Mouse (Mus musculus) G1E (cell line): Measurements from ENCODE around the gene Fam129a.

Experiments
- CTCF ChIP-seq: IDR thresholded peaks from 2 replicates; pipeline ENCODE4 v1.5.1; 2012; ENCODE audit warnings: low read depth, low read length, inconsistent platforms, mixed read lengths
- GATA1 ChIP-seq: IDR thresholded peaks from 2 replicates; pipeline ENCODE4 v1.6.1; 2012; ENCODE audit warnings: borderline replicate concordance, low read length, inconsistent platforms, mixed read lengths
- GATA2 ChIP-seq: IDR thresholded peaks from 2 replicates; pipeline ENCODE4 v1.6.1; 2012; ENCODE audit warnings: low read depth, low read length, inconsistent platforms, borderline replicate concordance
- TAL1 ChIP-seq: conservative IDR thresholded peaks from 2 replicates; pipeline ENCODE4 v1.6.1; 2012; ENCODE audit warnings: low read depth, low read length, inconsistent platforms, mixed read lengths

DNA sequence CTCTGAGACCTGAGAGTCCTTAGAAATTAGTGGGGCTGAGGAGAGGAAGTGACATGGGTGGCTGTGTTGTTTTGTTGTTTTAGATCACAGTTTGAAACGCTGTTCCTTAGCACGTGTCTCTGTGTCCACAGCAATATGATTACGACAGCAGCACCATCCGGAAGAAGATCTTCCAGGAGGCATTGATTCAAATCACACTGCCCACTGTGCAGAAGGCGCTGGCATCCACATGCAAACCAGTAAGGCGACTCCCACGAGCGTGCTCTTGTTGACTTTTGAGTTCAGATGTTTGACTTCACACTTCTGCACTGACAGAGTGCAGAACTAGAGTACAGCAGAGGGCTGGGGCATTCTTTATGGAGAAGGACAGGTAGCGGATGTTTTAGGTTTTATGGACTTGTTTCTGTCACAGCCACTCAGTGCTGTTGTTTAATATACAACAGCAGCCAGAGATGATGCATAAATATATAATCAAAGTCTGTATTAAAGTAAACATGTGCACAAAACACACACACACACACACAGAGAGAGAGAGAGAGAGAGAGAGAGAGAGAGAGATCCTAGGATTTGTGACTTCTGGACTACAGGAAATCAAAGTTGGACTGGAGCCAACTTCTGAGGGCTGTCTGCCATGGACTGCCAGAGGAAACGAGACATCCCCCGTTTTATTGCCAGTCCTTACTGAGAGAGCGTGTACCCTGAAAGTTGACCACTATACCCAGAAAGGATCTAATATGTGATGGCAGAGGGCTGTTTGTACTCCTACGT, 138.2 kb downstream of the Fam129a start:
- TF ChIP-seq CTCF (peak; percentile 3; the same call in 1 of the 2 replicates), GATA2 (no peak), GATA1 (no peak), TAL1 (no peak)
